Mouse (Mus musculus) heart, embryonic 16.5 days (tissue): ENCODE results near the gene Vav2. TPM values are rescaled to one million over a fixed set of nuclear protein-coding genes. Genes with fewer than 3 reads are reported as not detected.

ENCODE experiments used
- ATAC-seq: fragments of 200-750 bp; cut with Nextera tagmentation; replicated peaks from 2 replicates; pipeline ENCODE4 v1.8.0; 2017; ENCODE audit warnings: moderate number of reproducible peaks; ENCODE audit not compliant: insufficient read depth, low FRiP score; ENCODE audit errors: extremely low read depth
- H3K27ac ChIP-seq: fragments of 300-500 bp; sonication (generic); 2 replicates; pipeline ENCODE4 v1.5.1; 2014; ENCODE audit warnings: mild to moderate bottlenecking, low read length, control low read depth, moderate library complexity
- H3K27me3 ChIP-seq: fragments of 300-500 bp; sonication (generic); 2 replicates; pipeline ENCODE4 v1.6.1; 2014; ENCODE audit warnings: low read length, mixed read lengths; ENCODE audit not compliant: control insufficient read depth, insufficient read depth
- H3K36me3 ChIP-seq: fragments of 300-500 bp; sonication (generic); 2 replicates; pipeline ENCODE4 v1.6.1; 2014; ENCODE audit not compliant: control insufficient read depth, insufficient read depth
- H3K4me1 ChIP-seq: fragments of 300-500 bp; sonication (generic); 2 replicates; pipeline ENCODE4 v1.6.1; 2014; ENCODE audit warnings: low read length, mixed read lengths; ENCODE audit not compliant: control insufficient read depth, insufficient read depth
- H3K4me2 ChIP-seq: fragments of 300-500 bp; sonication (generic); 2 replicates; pipeline ENCODE4 v1.6.1; 2014; ENCODE audit warnings: low read depth, mild to moderate bottlenecking, control low read depth, low read length
- H3K4me3 ChIP-seq: fragments of 300-500 bp; sonication (generic); 2 replicates; pipeline ENCODE4 v1.5.1; 2014; ENCODE audit warnings: mild to moderate bottlenecking, control low read depth, low read length
- H3K9ac ChIP-seq: fragments of 300-500 bp; sonication (generic); 2 replicates; pipeline ENCODE4 v1.6.1; 2014; ENCODE audit warnings: low read length, control low read depth
- H3K9me3 ChIP-seq: fragments of 300-500 bp; sonication (generic); replicated peaks from 2 replicates; pipeline ENCODE4 v1.6.1; 2016; ENCODE audit warnings: low read length; ENCODE audit not compliant: control insufficient read depth
- whole genome bisulfite sequencing: fragments of 180-500 bp; shearing (Covaris S2); extraction: QIAGEN DNeasy Blood & Tissue Kit; methylation state at CpG from one replicate; pipeline ENCODE4 v1.1.7; 2014; 5-methylcytosine and 5-hydroxymethylcytosine counted together
- polyA plus RNA-seq: library from polyadenylated mRNA; unstranded; fragments of >200 nt; fragmentation: Nextera tagmentation; extraction: Ambion mirVana; gene quantifications from 2 replicates; pipeline ENCODE4 v1.2.1, GENCODE M21; 2015

Gene Vav2
- polyA plus RNA-seq, 1 experiment from 2014 or later: 2.6 TPM

GRCm38 (mm10) chr2:27371450-27371849 is 55.4 kb downstream of the Vav2 start:
- Histone ChIP-seq H3K9me3 (no peaks in the 10 kb centered on the region), H3K4me1 (peaks cover 14% of the 10 kb centered on the region), H3K4me3 (no peak overlapping the region), H3K27ac (no peak overlapping the region), H3K4me2 (no peak overlapping the region), H3K36me3 (no peaks in the 10 kb centered on the region), H3K27me3 (no peaks in the 10 kb centered on the region), H3K9ac (no peak overlapping the region)
- no peak for ATAC-seq
- WGBS: 91% methylated on average over 2 of the region's 2 CpGs

GRCm38 (mm10) chr2:27368980-27369379 is 57.9 kb downstream of the Vav2 start:
- no peaks in the 10 kb centered on the region for H3K36me3 ChIP-seq
- WGBS: 85% methylated on average over 8 of the region's 8 CpGs
- no peaks in the 10 kb centered on the region for H3K9me3 ChIP-seq
- no peaks in the 10 kb centered on the region for H3K27me3 ChIP-seq
- ATAC-seq: no peak
- H3K4me3 ChIP-seq: no peak overlapping the region
- H3K9ac ChIP-seq: no peak overlapping the region
- peaks cover 11% of the 10 kb centered on the region for H3K4me1 ChIP-seq
- H3K4me2 ChIP-seq: no peak overlapping the region
- no peak overlapping the region for H3K27ac ChIP-seq

- Histone ChIP-seq H3K4me1 (no peaks in the 10 kb centered on the region), H3K4me2 (no peak overlapping the region), H3K27ac (no peak overlapping the region), H3K9me3 (no peaks in the 10 kb centered on the region), H3K4me3 (no peak overlapping the region), H3K36me3 (no peaks in the 10 kb centered on the region), H3K9ac (no peak overlapping the region), H3K27me3 (no peaks in the 10 kb centered on the region)
- no peak for ATAC-seq
- 73% methylated on average over 4 of the region's 4 CpGs for WGBS
These were observed 61.5 kb downstream of the Vav2 start for GRCm38 (mm10) chr2:27365296-27365695.

GRCm38 (mm10) chr2:27361786-27362185 is 65.0 kb downstream of the Vav2 start:
- H3K27ac ChIP-seq: no peak overlapping the region
- no peak for ATAC-seq
- H3K9me3 ChIP-seq: no peaks in the 10 kb centered on the region
- no peaks in the 10 kb centered on the region for H3K4me1 ChIP-seq
- no peaks in the 10 kb centered on the region for H3K36me3 ChIP-seq
- no peaks in the 10 kb centered on the region for H3K27me3 ChIP-seq
- 66% methylated on average over 5 of the region's 5 CpGs for WGBS
- H3K4me2 ChIP-seq: no peak overlapping the region
- H3K9ac ChIP-seq: no peak overlapping the region
- H3K4me3 ChIP-seq: no peak overlapping the region

GRCm38 (mm10) chr2:27358461-27358860 is 68.4 kb downstream of the Vav2 start:
- Histone ChIP-seq H3K27ac (no peak overlapping the region), H3K4me1 (peaks cover 8% of the 10 kb centered on the region), H3K9ac (no peak overlapping the region), H3K36me3 (no peaks in the 10 kb centered on the region), H3K4me3 (no peak overlapping the region), H3K9me3 (no peaks in the 10 kb centered on the region), H3K27me3 (no peaks in the 10 kb centered on the region), H3K4me2 (no peak overlapping the region)
- no peak for ATAC-seq
- 82% methylated on average over 2 of the region's 2 CpGs for WGBS

- 40% methylated on average over 4 of the region's 4 CpGs for WGBS
- Histone ChIP-seq H3K36me3 (no peaks in the 10 kb centered on the region), H3K4me3 (no peak overlapping the region), H3K4me1 (peaks cover 8% of the 10 kb centered on the region), H3K27ac (no peak overlapping the region), H3K4me2 (no peak overlapping the region), H3K27me3 (no peaks in the 10 kb centered on the region), H3K9ac (no peak overlapping the region), H3K9me3 (no peaks in the 10 kb centered on the region; the same call in 1 of the 2 replicates)
- 0 out of 2 replicates have a peak, but pooled peaks have one; percentile 28 for ATAC-seq
These were observed 71.1 kb downstream of the Vav2 start for GRCm38 (mm10) chr2:27355684-27356083.

GRCm38 (mm10) chr2:27354610-27355211 is 72.1 kb downstream of the Vav2 start:
- no peak for ATAC-seq
- 68% methylated on average over 6 of the region's 6 CpGs for WGBS
- no peaks in the 10 kb centered on the region for H3K36me3 ChIP-seq
- H3K9ac ChIP-seq: no peak overlapping the region
- peaks cover 8% of the 10 kb centered on the region for H3K4me1 ChIP-seq
- no peaks in the 10 kb centered on the region; the same call in 1 of the 2 replicates for H3K9me3 ChIP-seq
- no peaks in the 10 kb centered on the region for H3K27me3 ChIP-seq
- H3K27ac ChIP-seq: no peak overlapping the region
- H3K4me3 ChIP-seq: no peak overlapping the region
- no peak overlapping the region for H3K4me2 ChIP-seq

- Histone ChIP-seq H3K27me3 (no peaks in the 10 kb centered on the region), H3K27ac (no peak overlapping the region), H3K36me3 (no peaks in the 10 kb centered on the region), H3K4me2 (no peak overlapping the region), H3K4me1 (peaks cover 8% of the 10 kb centered on the region), H3K9me3 (no peaks in the 10 kb centered on the region; the same call in 1 of the 2 replicates), H3K4me3 (no peak overlapping the region), H3K9ac (no peak overlapping the region)
- ATAC-seq: no peak
- WGBS: 87% methylated on average over 8 of the region's 8 CpGs
These were observed 74.1 kb downstream of the Vav2 start for GRCm38 (mm10) chr2:27352720-27353119.

GRCm38 (mm10) chr2:27350371-27350770 is 76.5 kb downstream of the Vav2 start:
- no peaks in the 10 kb centered on the region for H3K36me3 ChIP-seq
- peaks cover 3% of the 10 kb centered on the region; the same call in 1 of the 2 replicates for H3K4me1 ChIP-seq
- no peak overlapping the region for H3K27ac ChIP-seq
- no peak for ATAC-seq
- WGBS: 88% methylated on average over 5 of the region's 5 CpGs
- no peaks in the 10 kb centered on the region; the same call in 1 of the 2 replicates for H3K9me3 ChIP-seq
- H3K4me3 ChIP-seq: no peak overlapping the region
- H3K9ac ChIP-seq: no peak overlapping the region
- no peak overlapping the region for H3K4me2 ChIP-seq
- H3K27me3 ChIP-seq: no peaks in the 10 kb centered on the region
